Mouse (Mus musculus): ENCODE results near the gene 1700042G07Rik.

The 1700042G07Rik gene

GRCm38 (mm10) chr4:116164759-116165554, 8.2 kb upstream of the 1700042G07Rik start:
- DNase-seq: no peak

GRCm38 (mm10) chr4:116165708-116166407, 7.3 kb upstream of the 1700042G07Rik start:
- DNase-seq: no peak

GRCm38 (mm10) chr4:116167404-116167803, 5.8 kb upstream of the 1700042G07Rik start, which contains the start of gene Tspan1:
Gene Tspan1 (minus strand): TSS chr4:116167601.
- DNase-seq: no peak

- DNase-seq: peak; percentile 88
These were observed 4.4 kb upstream of the 1700042G07Rik start for GRCm38 (mm10) chr4:116168617-116169352.

GRCm38 (mm10) chr4:116169353-116169672, 3.9 kb upstream of the 1700042G07Rik start:
- no peak for DNase-seq

GRCm38 (mm10) chr4:116173752-116174151, 580 bp downstream of the 1700042G07Rik start:
- peak; percentile 46 for DNase-seq

- DNase-seq: peak; percentile 80
These were observed 1.4 kb downstream of the 1700042G07Rik start for GRCm38 (mm10) chr4:116174466-116175116.

- no peak for DNase-seq
These were observed 2.0 kb downstream of the 1700042G07Rik start for GRCm38 (mm10) chr4:116175136-116175535.

GRCm38 (mm10) chr4:116175711-116176542, 2.8 kb downstream of the 1700042G07Rik start:
- DNase-seq: peak; percentile 74

- peak; percentile 92 for DNase-seq
These were observed 3.4 kb downstream of the 1700042G07Rik start for GRCm38 (mm10) chr4:116176543-116176988.

- peak; percentile 79 for DNase-seq
These were observed 4.0 kb downstream of the 1700042G07Rik start for GRCm38 (mm10) chr4:116177140-116177539.

GRCm38 (mm10) chr4:116182079-116182478, 8.9 kb downstream of the 1700042G07Rik start:
- DNase-seq: no peak

GRCm38 (mm10) chr4:116182745-116183144, 9.6 kb downstream of the 1700042G07Rik start:
- DNase-seq: peak; percentile 42

GRCm38 (mm10) chr4:116185083-116185482, 11.9 kb downstream of the 1700042G07Rik start:
- DNase-seq: no peak

- DNase-seq: no peak
These were observed 19.2 kb downstream of the 1700042G07Rik start for GRCm38 (mm10) chr4:116192286-116192835.

- no peak for DNase-seq
These were observed 20.6 kb downstream of the 1700042G07Rik start for GRCm38 (mm10) chr4:116193583-116194383.

- peak; percentile 72 for DNase-seq
These were observed 25.2 kb downstream of the 1700042G07Rik start for GRCm38 (mm10) chr4:116198422-116198821.

GRCm38 (mm10) chr4:116204422-116204821, 31.2 kb downstream of the 1700042G07Rik start:
- DNase-seq: no peak

GRCm38 (mm10) chr4:116206531-116206930, 33.4 kb downstream of the 1700042G07Rik start:
- DNase-seq: no peak

GRCm38 (mm10) chr4:116208891-116209290, 35.7 kb downstream of the 1700042G07Rik start:
- DNase-seq: no peak
